ENCODE assay signal across 9 mouse cellular contexts in genomic region chr6:92869582-92870219, GRCm38 (mm10). TPM values are rescaled to one million over a fixed set of nuclear protein-coding genes. Genes with fewer than 3 reads are reported as not detected.
DNase-seq lines count a peak whose midpoint lies in the region; ATAC-seq and TF ChIP-seq lines count a peak whose summit lies in the region.
"Had no signal": no experiment of that assay in that cellular context is flagged by ENCODE, and none has a peak within 500 bp of the region (broad histone marks: within the 10 kb centered on the region; RNA-seq: fewer than 3 reads in every experiment).

No protein-coding gene starts in this region.

- TF ChIP-seq POLR2A in lung, adult 2 months (IDR thresholded peaks at IDR 0.05; ENCODE audit: borderline replicate concordance, extremely low read depth, low read depth, low read length) = no peak

- H3K9ac ChIP-seq in limb, embryonic 12.5 days (replicated peaks) = no peak overlapping the region
- peak overlapping the region; percentile 52 for H3K9ac ChIP-seq in stomach, embryonic 16.5 days (ENCODE audit: low read length)
- no peak overlapping the region for H3K9ac ChIP-seq in forebrain, embryonic 12.5 days

- peak overlapping the region; percentile 7; the same call in 1 of the 2 replicates for H3K4me2 ChIP-seq in limb, embryonic 12.5 days
- peak overlapping the region; percentile 19; the same call in 1 of the 2 replicates for H3K4me2 ChIP-seq in stomach, embryonic 16.5 days (ENCODE audit: low read depth, low read length)
- no peak overlapping the region for H3K4me2 ChIP-seq in forebrain, embryonic 12.5 days

- H3K4me1 ChIP-seq in lung, adult 2 months (ENCODE audit: control insufficient read depth, insufficient read depth, low read length) = peaks cover 11% of the 10 kb centered on the region
- H3K4me1 ChIP-seq in limb, embryonic 12.5 days (replicated peaks) = peaks cover 23% of the 10 kb centered on the region
- H3K4me1 ChIP-seq in stomach, embryonic 16.5 days (ENCODE audit: control insufficient read depth, insufficient read depth, low read length) = peaks cover 13% of the 10 kb centered on the region
- peaks cover 3% of the 10 kb centered on the region; the same call in 1 of the 2 replicates for H3K4me1 ChIP-seq in forebrain, embryonic 12.5 days

- no peak for TF ChIP-seq CTCF in lung, adult 2 months (IDR thresholded peaks at IDR 0.05; ENCODE audit: insufficient read depth, low read length)
- TF ChIP-seq CTCF in gastrocnemius, adult 2 months (IDR thresholded peaks at IDR 0.05) = no peak

- H3K36me3 ChIP-seq in limb, embryonic 12.5 days = peaks cover 22% of the 10 kb centered on the region; the same call in 1 of the 2 replicates
- no peaks in the 10 kb centered on the region for H3K36me3 ChIP-seq in stomach, embryonic 16.5 days (ENCODE audit: control insufficient read depth, insufficient read depth, low read length)
- no peaks in the 10 kb centered on the region for H3K36me3 ChIP-seq in forebrain, embryonic 12.5 days (replicated peaks)

- H3K9me3 ChIP-seq in limb, embryonic 12.5 days = no peaks in the 10 kb centered on the region
- no peaks in the 10 kb centered on the region for H3K9me3 ChIP-seq in stomach, embryonic 16.5 days (replicated peaks; ENCODE audit: control insufficient read depth, low read length)
- no peaks in the 10 kb centered on the region for H3K9me3 ChIP-seq in forebrain, embryonic 12.5 days

- peak; percentile 88 for ATAC-seq in limb, embryonic 12.5 days (ENCODE audit: insufficient number of reproducible peaks, insufficient read depth, low FRiP score, low TSS enrichment, low read depth)
- ATAC-seq in stomach, embryonic 16.5 days (ENCODE audit: insufficient read depth, low FRiP score) = peak; percentile 72
- ATAC-seq in frontal cortex, adult (ENCODE audit: low TSS enrichment) = no peak; the same call in none of the 2 replicates
- no peak; the same call in 1 of the 2 replicates for ATAC-seq in forebrain, embryonic 12.5 days (ENCODE audit: low FRiP score)

- H3K27me3 ChIP-seq in limb, embryonic 12.5 days = no peaks in the 10 kb centered on the region
- H3K27me3 ChIP-seq in stomach, embryonic 16.5 days (ENCODE audit: control insufficient read depth, insufficient read depth, low read length) = no peaks in the 10 kb centered on the region
- H3K27me3 ChIP-seq in forebrain, embryonic 12.5 days = no peaks in the 10 kb centered on the region

- intact Hi-C loops in gastrocnemius, adult 2 months (cut with DNase I) = loop anchor here (2.0 to 5.0 kb wide), 4 partner anchors 19 to 82 kb away; partner anchors contain the start of gene Adamts9

- H3K27ac ChIP-seq in gastrocnemius, adult 2 months = peak overlapping the region; percentile 97
- H3K27ac ChIP-seq in limb, embryonic 12.5 days = peak overlapping the region; percentile 66
- peak overlapping the region; percentile 97 for H3K27ac ChIP-seq in stomach, embryonic 16.5 days (ENCODE audit: low read length)
- H3K27ac ChIP-seq in forebrain, embryonic 12.5 days = no peak overlapping the region

- 58% methylated on average over 16 of the region's 16 CpGs for WGBS in lung, adult 2 months
- WGBS in limb, embryonic 12.5 days = 20% methylated on average over 16 of the region's 16 CpGs
- 32% methylated on average over 16 of the region's 16 CpGs for WGBS in stomach, embryonic 16.5 days
- 78% methylated on average over 16 of the region's 16 CpGs for WGBS in forebrain, embryonic 12.5 days

- DNase-seq in lung, adult 2 months = peak; percentile 38
- DNase-seq in lung, adult 18-20 months = no peak
- peak; percentile 78 for DNase-seq in gastrocnemius, adult 2 months
- no peak for DNase-seq in cerebellum, postnatal 25 days
- DNase-seq: cerebellum, postnatal 36 days had no signal

- no peak overlapping the region for H3K4me3 ChIP-seq in lung, adult 2 months (replicated peaks; ENCODE audit: extremely low read depth, low read depth, low read length)
- H3K4me3 ChIP-seq in gastrocnemius, adult 2 months = peak overlapping the region; percentile 69
- H3K4me3 ChIP-seq in limb, embryonic 12.5 days (replicated peaks) = no peak overlapping the region
- H3K4me3 ChIP-seq in stomach, embryonic 16.5 days (replicated peaks; ENCODE audit: low read length) = no peak overlapping the region
- H3K4me3 ChIP-seq in forebrain, embryonic 12.5 days (replicated peaks) = no peak overlapping the region

RNA-seq across cellular contexts. Expression of gene Gm15737, which starts 0.5 kb away (rescaled TPM):
- 0.02 TPM in 1 of 2 replicates, not detected in the other for polyA plus RNA-seq in lung, adult 2 months (2012; rRNA removed)
- under 1 TPM; 0.50 to 0.51 TPM for total RNA-seq in gastrocnemius, adult 2 months (2021)
- polyA plus RNA-seq in limb, embryonic 12.5 days (2016; fragmentation: Nextera tagmentation; extraction: Ambion mirVana) = 0.05 and 0.06 TPM in 2 replicates
- polyA plus RNA-seq in stomach, embryonic 16.5 days (2015; fragmentation: Nextera tagmentation; extraction: Ambion mirVana) = 0.11 and 0.25 TPM in 2 replicates
- polyA plus RNA-seq in forebrain, embryonic 12.5 days (2016; fragmentation: Nextera tagmentation; extraction: Ambion mirVana) = 0.04 TPM in 1 of 2 replicates, not detected in the other

RNA-seq across cellular contexts. Expression of gene A730049H05Rik, which starts 53.4 kb away (rescaled TPM):
- polyA plus RNA-seq in lung, adult 2 months (2012; rRNA removed) = 0.08 and 0.15 TPM in 2 replicates
- under 1 TPM in 1 of 2 experiments, not detected in 1; 0.11 TPM for total RNA-seq in gastrocnemius, adult 2 months (2021)
- 0.35 TPM in 2 replicates for polyA plus RNA-seq in limb, embryonic 12.5 days (2016; fragmentation: Nextera tagmentation; extraction: Ambion mirVana)
- polyA plus RNA-seq in stomach, embryonic 16.5 days (2015; fragmentation: Nextera tagmentation; extraction: Ambion mirVana) = 0.46 and 0.87 TPM in 2 replicates
- polyA plus RNA-seq in forebrain, embryonic 12.5 days (2016; fragmentation: Nextera tagmentation; extraction: Ambion mirVana) = 0.49 TPM in 1 of 2 replicates, not detected in the other

Comparison
In these comparisons a context has a peak if more than half of its experiments do, and no peak if none do; other contexts are left out.
1. DNase-seq: peak in lung, adult 2 months (single experiment) and gastrocnemius, adult 2 months (single experiment); none in lung, adult 18-20 months (0 of 2) and cerebellum, postnatal 25 days (0 of 2).
2. ATAC-seq: peak in limb, embryonic 12.5 days (single experiment) and stomach, embryonic 16.5 days (single experiment); none in frontal cortex, adult (single experiment) and forebrain, embryonic 12.5 days (single experiment).